Mouse (Mus musculus): ENCODE measurements around the gene Mog. TPM values are rescaled to one million over a fixed set of nuclear protein-coding genes. Genes with fewer than 3 reads are reported as not detected.

The Mog gene
- polyA plus RNA-seq, 1 experiment from 2014 or later: not detected

DNA sequence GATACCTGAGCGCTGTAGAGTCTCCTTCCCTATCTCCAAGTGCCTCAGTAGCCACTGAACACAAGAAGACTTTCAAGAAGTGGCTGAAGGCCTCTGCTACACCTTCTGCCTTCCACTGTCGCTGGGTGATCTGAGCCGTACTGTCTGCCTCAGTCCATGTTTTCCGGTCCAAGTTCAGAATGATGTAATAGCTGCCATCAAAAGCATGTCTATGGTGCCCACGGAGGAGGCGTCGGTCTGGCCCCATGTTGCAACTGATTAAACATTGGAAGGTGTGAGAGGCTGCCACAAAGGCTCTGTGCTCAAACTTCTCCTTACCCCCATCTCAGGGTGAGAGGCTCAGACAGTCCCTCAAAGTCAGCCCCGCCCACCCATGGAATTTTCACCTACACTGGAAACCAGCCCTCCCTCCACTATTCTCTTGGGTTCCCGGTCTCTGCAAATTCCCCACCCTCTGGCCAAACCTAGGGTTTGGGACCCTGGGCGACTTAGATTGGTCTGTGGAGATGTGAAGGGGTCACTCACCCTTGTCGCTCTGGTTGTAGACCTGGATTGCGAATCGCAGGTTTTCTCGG is 52.8 kb downstream of the Mog start:
- 84% methylated on average over 14 of the region's 14 CpGs for WGBS
- no peak for ATAC-seq (ENCODE audit: insufficient number of reproducible peaks, low FRiP score, low TSS enrichment, low read depth)
- Histone ChIP-seq H3K4me1 (no peaks in the 10 kb centered on the region), H3K27ac (replicated peaks) (no peak overlapping the region), H3K9ac (no peak overlapping the region), H3K27me3 (no peaks in the 10 kb centered on the region), H3K9me3 (replicated peaks) (no peaks in the 10 kb centered on the region), H3K4me2 (replicated peaks) (no peak overlapping the region), H3K4me3 (replicated peaks) (no peak overlapping the region), H3K36me3 (no peaks in the 10 kb centered on the region)

DNA sequence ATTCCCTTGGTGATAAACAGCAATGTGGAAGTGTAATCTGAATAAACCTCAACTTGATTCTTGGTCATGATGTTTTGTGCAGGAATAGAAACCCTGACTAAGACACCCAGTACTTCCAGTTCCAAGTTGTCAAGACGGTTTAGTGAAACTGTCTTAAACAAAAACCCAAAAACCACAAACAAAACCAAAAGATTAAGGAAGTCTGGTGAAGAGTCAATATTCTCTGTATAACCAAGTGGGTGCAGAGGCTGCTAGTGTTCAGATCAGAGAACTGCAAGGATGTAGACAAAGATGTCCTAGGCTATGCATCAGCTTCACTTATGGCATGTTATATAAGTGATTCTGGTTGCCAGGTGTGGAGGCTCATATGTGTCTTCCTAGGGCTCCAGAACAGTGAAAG is 56.3 kb downstream of the Mog start:
- H3K4me1 ChIP-seq: no peaks in the 10 kb centered on the region
- no peak for ATAC-seq (ENCODE audit: insufficient number of reproducible peaks, low FRiP score, low TSS enrichment, low read depth)
- H3K36me3 ChIP-seq: no peaks in the 10 kb centered on the region
- H3K27ac ChIP-seq (replicated peaks): no peak overlapping the region
- no peak overlapping the region for H3K9ac ChIP-seq
- no peak overlapping the region for H3K4me3 ChIP-seq (replicated peaks)
- 72% methylated on average over 1 of the region's 1 CpGs for WGBS
- H3K9me3 ChIP-seq (replicated peaks): no peaks in the 10 kb centered on the region
- H3K4me2 ChIP-seq (replicated peaks): no peak overlapping the region
- no peaks in the 10 kb centered on the region for H3K27me3 ChIP-seq

DNA sequence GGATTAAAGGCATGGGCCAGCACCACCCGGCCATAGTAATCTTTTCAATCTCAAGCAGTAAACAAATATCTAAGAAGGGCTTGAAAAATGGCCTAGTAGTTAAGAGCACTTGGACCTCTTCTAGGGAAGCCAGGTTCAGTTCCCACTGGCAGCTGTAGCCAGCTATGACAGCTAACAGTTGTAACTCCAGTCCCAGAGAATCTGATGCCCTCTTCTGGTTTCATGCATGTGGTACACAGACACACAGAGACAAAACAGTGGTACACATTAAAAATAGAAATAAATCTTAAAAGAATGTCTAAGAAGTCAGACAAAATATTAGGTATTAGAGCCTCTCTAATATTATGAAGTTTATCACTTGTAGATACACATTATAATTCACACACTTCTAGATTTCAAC is 62.1 kb downstream of the Mog start:
- H3K27me3 ChIP-seq: no peaks in the 10 kb centered on the region
- H3K27ac ChIP-seq (replicated peaks): no peak overlapping the region
- no peak overlapping the region for H3K9ac ChIP-seq
- no peak overlapping the region for H3K4me2 ChIP-seq (replicated peaks)
- H3K4me3 ChIP-seq (replicated peaks): no peak overlapping the region
- peaks cover 3% of the 10 kb centered on the region; the same call in 1 of the 2 replicates for H3K36me3 ChIP-seq
- no peak for ATAC-seq (ENCODE audit: insufficient number of reproducible peaks, low FRiP score, low TSS enrichment, low read depth)
- H3K4me1 ChIP-seq: peaks cover 11% of the 10 kb centered on the region
- 82% methylated on average over 1 of the region's 1 CpGs for WGBS
- H3K9me3 ChIP-seq (replicated peaks): no peaks in the 10 kb centered on the region

Other genes with a start within 250 kb of the Mog start
- not detected in 2 replicates for gene H2-M10.6, start 211.2 kb downstream of the Mog start, polyA plus RNA-seq (2015; fragmentation: Nextera tagmentation; extraction: Ambion mirVana)
- gene Trim26, start 186.3 kb downstream of the Mog start, polyA plus RNA-seq (2015; fragmentation: Nextera tagmentation; extraction: Ambion mirVana): 43.3 and 45.3 TPM in 2 replicates
- gene Trim15, start 156.2 kb downstream of the Mog start, polyA plus RNA-seq (2015; fragmentation: Nextera tagmentation; extraction: Ambion mirVana): 0.15 and 0.17 TPM in 2 replicates
- 1.7 and 2.3 TPM in 2 replicates for gene Trim10, start 153.8 kb downstream of the Mog start, polyA plus RNA-seq (2015; fragmentation: Nextera tagmentation; extraction: Ambion mirVana)
- not detected in 2 replicates for gene Trim40, start 133.3 kb downstream of the Mog start, polyA plus RNA-seq (2015; fragmentation: Nextera tagmentation; extraction: Ambion mirVana)
- not detected in 2 replicates for gene Trim31, start 125.3 kb downstream of the Mog start, polyA plus RNA-seq (2015; fragmentation: Nextera tagmentation; extraction: Ambion mirVana)
- 7.5 and 9.4 TPM in 2 replicates for gene Rnf39, start 80.5 kb downstream of the Mog start, polyA plus RNA-seq (2015; fragmentation: Nextera tagmentation; extraction: Ambion mirVana)
- 106 and 111 TPM in 2 replicates for gene Ppp1r11, start 71.7 kb downstream of the Mog start, polyA plus RNA-seq (2015; fragmentation: Nextera tagmentation; extraction: Ambion mirVana)
- gene Znrd1, start 64.8 kb downstream of the Mog start, polyA plus RNA-seq (2015; fragmentation: Nextera tagmentation; extraction: Ambion mirVana): 94.7 and 98.6 TPM in 2 replicates
- gene Znrd1as, start 64.8 kb downstream of the Mog start, polyA plus RNA-seq (2015; fragmentation: Nextera tagmentation; extraction: Ambion mirVana): 5.7 and 5.9 TPM in 2 replicates
- not detected in 2 replicates for gene 2410137M14Rik, start 42.2 kb downstream of the Mog start, polyA plus RNA-seq (2015; fragmentation: Nextera tagmentation; extraction: Ambion mirVana)
- gene H2-M5, start 33.9 kb downstream of the Mog start, polyA plus RNA-seq (2015; fragmentation: Nextera tagmentation; extraction: Ambion mirVana): 0.67 and 0.95 TPM in 2 replicates
- 52.2 and 62.2 TPM in 2 replicates for gene Zfp57, start 22.2 kb downstream of the Mog start, polyA plus RNA-seq (2015; fragmentation: Nextera tagmentation; extraction: Ambion mirVana)
- 11.5 and 15.0 TPM in 2 replicates for gene Gabbr1, start 22.6 kb upstream of the Mog start, polyA plus RNA-seq (2015; fragmentation: Nextera tagmentation; extraction: Ambion mirVana)
- gene Olfr90, start 65.1 kb upstream of the Mog start, polyA plus RNA-seq (2015; fragmentation: Nextera tagmentation; extraction: Ambion mirVana): 0.07 TPM in 1 of 2 replicates, not detected in the other
- not detected in 2 replicates for gene Olfr91, start 74.9 kb upstream of the Mog start, polyA plus RNA-seq (2015; fragmentation: Nextera tagmentation; extraction: Ambion mirVana)
- not detected in 2 replicates for gene Olfr92, start 96.7 kb upstream of the Mog start, polyA plus RNA-seq (2015; fragmentation: Nextera tagmentation; extraction: Ambion mirVana)
- gene Olfr93, start 138.1 kb upstream of the Mog start, polyA plus RNA-seq (2015; fragmentation: Nextera tagmentation; extraction: Ambion mirVana): 0.05 TPM in 1 of 2 replicates, not detected in the other
- gene Ubd, start 170.5 kb upstream of the Mog start, polyA plus RNA-seq (2015; fragmentation: Nextera tagmentation; extraction: Ambion mirVana): 0.18 TPM in 1 of 2 replicates, not detected in the other
- gene Olfr94, start 177.6 kb upstream of the Mog start, polyA plus RNA-seq (2015; fragmentation: Nextera tagmentation; extraction: Ambion mirVana): 0.12 TPM in 1 of 2 replicates, not detected in the other
- gene Olfr95, start 189.7 kb upstream of the Mog start, polyA plus RNA-seq (2015; fragmentation: Nextera tagmentation; extraction: Ambion mirVana): not detected in 2 replicates
- 0.14 and 0.31 TPM in 2 replicates for gene Olfr96, start 196.7 kb upstream of the Mog start, polyA plus RNA-seq (2015; fragmentation: Nextera tagmentation; extraction: Ambion mirVana)
- gene Olfr97, start 213.9 kb upstream of the Mog start, polyA plus RNA-seq (2015; fragmentation: Nextera tagmentation; extraction: Ambion mirVana): not detected in 2 replicates
- gene Olfr98, start 240.4 kb upstream of the Mog start, polyA plus RNA-seq (2015; fragmentation: Nextera tagmentation; extraction: Ambion mirVana): not detected in 2 replicates
- gene H2-M3, start 246.8 kb upstream of the Mog start, polyA plus RNA-seq (2015; fragmentation: Nextera tagmentation; extraction: Ambion mirVana): 1.7 and 2.6 TPM in 2 replicates